Mouse (Mus musculus): ENCODE measurements around the gene Cldn6.

The Cldn6 gene

DNA sequence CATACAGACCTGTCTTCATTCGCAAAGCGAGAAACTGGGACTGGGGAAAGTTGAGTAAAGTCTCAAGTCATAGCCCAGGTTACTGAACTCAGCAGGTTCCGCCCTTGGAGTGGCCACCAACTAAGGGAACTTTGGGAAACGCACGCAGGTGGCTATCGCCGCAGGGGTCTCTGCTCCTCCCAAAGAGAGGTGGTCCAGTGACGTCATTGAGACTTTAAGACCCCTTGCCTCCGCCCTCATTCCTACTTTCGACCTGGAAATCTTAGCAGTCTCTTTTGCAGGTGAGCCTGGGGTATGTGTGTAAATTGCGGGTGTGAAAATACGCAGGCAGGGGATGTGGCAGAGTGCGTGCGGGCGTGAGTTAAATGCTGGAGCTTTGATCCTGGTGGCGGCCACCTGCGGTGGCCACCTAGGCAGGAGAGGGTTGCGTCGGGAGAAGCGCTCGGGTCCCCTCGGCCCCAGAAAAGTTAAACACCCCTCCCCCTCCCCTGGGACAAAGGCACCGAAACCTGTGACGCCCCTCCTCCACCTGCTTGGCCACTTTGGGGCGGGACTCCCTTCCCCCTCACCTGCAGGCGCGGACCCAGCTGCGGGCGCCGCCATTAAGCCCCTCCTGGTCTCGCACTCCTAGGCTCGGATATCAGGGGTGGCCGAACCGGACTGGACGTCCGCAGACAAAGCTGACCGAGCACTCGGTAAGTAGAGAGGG lies at the start of gene Cldn6:
Cldn6 (plus strand) TSS at position 123 of the 709 bp plus-strand sequence.
- DNase-seq, result no peak

DNA sequence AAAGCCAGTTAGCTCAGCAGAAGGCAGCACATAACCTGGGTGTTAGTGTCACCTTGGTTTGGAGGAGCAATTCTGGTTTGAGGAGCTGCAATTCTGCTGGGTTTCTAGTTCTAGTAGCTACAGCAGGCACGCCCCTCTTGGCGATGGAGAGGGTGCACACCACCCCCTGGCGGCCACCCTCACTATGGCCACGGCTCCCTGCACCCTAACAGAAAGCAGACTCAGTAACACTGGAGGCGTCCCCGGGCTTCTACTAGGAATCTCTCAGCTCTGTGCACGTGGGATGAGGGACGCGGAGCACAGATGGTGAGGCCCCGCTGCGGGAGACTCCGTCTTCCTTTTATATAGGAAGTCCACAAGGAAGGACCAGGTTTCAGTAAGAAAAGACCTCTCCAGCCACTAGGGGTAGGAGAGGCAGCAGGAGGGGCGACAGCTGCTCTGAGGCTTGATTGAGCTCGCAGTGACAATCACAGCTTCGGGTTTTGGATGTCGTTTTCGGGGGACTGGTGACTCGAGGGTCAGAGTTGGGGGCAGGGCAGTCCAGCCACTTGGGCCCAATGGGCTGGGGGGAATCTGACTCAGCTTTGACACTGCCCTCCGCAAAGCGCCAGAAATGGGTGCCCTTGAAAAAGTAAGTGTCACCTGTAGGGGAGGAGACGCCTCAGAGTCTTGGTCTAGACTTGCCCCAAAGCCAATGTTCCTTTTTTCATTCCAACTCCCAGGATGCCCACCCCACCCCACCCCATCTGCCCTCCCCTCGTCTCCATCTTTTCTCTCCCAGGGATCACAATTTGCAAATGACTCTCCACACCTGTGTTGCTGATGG lies 48.6 kb upstream of the Cldn6 start:
- DNase-seq, result peak; percentile 77 to 83

DNA sequence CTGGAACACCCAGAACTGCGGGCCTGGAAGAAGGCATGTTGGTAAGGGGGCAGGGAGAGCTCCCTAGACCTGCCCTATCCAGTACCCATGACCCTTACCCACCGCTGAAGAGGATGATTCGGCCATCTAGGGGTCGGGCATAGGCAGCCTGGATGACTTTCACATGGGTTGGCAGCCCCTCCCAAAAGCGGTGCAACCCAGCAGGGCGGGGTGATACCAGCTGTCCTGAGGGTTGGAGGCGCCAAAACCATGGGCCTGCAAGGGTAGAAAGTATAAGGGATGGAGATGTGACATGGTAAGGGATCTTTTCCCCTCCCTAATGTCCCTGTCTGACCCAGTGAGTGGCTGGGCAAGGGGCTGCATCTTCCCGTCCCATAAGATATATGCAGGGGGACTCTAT lies 47.8 kb upstream of the Cldn6 start:
- DNase-seq, result no peak

DNA sequence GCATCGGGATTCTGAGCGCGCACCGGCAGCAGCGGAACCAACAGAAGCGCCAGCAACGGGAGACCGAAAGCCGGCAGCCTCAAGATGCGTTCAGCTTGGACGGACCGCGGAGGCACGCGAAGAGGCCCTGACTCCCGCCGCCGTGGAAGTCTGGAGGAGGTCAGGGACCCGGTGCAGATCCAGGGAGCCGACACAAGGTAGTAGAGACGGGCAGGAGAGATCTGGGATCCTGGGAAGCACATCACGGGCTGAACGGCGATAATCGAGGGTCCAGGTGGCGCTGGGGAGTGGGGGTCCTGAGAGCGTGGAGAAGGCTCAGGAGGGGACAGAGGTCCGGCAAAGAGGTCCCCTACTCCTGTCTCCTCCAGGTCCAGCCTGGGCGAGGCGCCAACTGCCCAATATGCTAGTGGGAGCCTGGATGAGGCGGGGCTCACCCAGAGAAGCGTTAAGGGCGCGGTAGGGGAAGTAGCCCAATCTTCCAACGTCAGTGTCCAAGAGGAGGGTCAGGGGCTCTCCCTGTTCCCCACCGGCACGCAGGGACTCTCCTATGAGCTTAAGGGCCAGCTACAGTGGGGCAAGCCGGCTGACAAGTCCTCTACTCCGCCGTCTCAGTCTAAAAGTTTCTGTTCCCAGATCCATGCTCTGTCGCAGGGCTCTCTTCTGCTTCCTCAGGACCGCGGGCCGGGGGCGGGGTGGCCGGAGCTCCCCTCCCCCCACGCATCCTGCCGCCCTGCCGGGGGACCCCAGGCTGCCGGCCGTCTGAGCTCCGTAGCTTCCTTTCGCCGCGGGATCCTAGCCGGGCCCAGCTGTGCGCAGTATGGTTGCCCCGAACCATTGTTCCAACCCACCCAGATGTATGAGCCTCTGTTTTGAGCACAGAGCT lies 34.2 kb upstream of the Cldn6 start, which contains the start of gene Mmp25:
Mmp25 (minus strand) TSS at position 665 of the 883 bp plus-strand sequence.
- no peak for DNase-seq

DNA sequence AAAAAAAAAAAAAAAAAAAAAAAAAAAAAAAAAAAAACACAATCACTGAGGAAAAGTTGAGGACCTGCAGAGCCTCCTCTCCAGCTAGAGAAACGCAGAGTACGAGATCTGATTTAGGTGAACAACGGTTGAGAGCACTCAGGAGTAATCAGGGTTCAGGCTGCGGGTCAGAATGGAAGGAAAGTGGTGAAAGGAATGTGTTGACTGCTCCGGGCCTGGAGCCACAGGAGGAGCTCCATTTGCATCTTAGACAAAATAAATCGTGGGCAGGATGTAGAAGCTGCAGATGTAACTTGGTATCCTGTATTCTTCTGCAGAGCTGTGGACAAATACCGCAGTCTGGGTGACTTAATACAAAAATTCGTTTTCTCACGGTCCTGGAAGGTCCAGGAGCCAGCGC lies 33.2 kb upstream of the Cldn6 start:
- no peak for DNase-seq

DNA sequence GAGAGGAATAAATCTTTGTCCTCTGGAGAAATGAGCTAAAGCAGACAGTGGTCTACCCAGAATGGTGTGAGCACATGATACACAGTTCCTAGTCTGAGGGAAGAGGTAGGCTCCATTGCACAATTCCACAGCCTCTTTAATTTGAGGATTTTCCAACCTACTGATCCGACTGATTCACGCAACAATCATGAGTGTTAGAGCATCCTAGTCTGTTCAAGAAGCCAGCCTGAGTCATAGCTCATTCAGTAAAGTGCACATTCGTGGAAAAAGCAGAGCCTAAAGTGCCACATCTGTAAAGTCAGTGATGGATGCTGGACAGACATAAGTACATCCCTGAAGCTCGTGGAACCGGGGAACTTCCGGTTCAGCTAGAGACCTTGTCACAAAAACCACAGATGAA lies 27.7 kb upstream of the Cldn6 start:
- no peak for DNase-seq

DNA sequence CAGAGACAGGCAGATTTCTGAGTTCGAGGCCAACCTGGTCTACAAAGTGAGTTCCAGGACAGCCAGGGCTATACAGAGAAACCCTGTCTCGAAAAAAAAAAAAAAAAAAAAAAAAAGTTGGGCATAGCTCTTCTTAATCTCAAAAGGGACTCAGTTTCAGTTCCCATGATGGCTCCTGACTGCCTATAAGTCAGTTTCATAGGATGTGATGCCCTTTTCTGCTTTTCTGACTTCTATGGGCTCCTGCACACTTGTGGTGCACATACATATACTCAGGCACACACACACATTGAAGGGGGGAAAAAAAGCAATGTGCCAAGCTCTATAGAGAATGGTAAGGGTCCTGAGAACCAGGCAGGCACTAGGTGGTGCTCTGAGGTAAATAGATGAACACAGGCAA lies 25.7 kb upstream of the Cldn6 start:
- DNase-seq, result no peak

DNA sequence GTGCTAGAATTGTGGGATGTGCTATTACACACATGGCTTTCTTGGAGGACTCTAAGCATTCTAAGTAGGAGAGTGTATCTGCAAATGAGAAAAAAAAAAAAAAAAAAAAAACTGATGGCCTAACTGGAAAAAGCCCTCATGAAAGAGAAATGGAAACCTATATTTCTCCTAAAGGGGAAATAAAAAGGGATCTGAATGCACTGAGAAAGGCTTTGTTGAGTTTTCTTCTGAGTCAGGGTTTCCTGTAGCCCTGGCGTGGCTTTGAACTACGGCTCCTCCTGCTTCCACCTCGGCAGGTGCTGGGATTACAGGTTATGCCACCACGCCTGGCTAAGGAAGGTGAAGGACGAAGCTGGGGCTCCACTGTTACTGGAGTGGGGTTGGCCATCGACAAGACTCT lies 25.0 kb upstream of the Cldn6 start:
- DNase-seq, result no peak

DNA sequence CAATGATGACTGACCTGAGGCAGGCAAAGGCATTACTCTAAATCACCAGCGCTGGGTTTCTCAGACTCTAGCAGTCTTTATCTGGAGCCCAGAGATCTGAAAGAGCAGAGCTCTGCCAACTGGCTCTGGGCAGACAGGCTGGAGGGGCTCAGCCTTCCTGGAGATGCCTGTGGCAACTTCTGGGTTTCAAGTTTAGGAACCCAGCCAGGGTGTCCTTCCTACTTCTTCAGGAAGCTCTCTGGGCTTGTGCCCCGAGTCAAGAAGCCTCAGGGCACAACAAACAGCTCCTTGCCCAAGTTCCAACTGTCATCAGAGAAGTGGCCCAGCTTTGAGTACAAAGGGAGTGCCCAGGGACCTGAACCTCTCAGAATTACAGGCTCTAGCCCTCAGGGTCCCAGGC lies 24.6 kb upstream of the Cldn6 start:
- DNase-seq, result no peak

DNA sequence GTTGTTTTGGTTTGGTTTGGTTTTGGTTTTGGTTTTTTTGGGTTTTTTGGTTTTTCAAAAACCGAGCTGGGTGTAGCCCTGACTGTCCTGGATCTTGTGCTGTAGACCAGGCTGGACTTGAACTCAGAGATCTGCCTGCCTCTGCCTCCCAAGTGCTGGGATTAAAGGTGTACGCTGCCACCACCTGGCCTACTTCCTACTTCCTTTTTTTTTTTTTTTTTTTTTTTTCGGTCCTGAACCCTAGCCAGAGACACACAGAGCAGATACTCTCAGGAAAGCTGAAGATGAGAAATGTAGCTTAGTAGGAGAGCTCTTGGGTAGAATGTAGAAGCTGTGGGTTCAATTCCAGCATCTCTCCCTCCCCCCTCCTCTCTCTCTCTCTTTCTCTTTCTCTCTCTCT lies 20.6 kb upstream of the Cldn6 start:
- no peak for DNase-seq

DNA sequence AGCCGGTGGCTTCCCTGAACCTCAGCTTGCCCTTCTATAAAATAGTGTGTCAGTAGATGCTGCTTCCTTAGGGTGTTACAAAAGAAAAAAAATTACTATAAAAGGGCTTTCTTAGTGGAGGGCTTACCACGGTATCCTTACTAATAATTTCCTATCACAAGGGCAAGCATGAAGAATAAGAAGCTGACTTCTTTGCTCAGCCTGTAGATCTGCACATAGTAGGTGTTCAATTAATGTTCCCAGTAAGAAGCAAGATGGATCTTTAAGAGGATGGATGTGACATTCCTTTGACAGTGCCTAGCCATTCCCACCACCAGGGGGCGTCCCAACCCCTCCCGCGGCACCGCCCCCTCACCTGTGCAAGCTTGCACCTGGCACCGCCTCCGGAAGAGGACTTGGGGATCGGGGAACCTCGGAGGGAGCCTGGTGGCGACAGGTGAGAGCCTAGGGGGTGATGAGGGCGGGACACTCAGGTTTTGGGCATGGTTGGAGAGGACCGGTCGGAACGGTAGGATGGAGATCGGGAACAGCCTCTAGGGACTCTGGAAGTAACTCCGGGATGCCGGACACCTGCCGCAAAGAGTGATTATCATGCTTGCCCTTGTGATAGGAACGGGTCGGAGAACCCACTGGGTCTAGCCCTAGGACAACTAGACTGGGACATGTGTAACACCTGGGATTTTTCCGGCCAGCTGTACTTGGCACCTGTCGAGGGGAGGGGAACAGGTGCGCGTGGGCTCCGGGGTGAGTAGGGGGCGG lies 18.8 kb upstream of the Cldn6 start, which contains the start of gene Bicdl2:
Bicdl2 (plus strand) TSS at position 390 of the 759 bp plus-strand sequence.
- peak; percentile 43 to 44 for DNase-seq

DNA sequence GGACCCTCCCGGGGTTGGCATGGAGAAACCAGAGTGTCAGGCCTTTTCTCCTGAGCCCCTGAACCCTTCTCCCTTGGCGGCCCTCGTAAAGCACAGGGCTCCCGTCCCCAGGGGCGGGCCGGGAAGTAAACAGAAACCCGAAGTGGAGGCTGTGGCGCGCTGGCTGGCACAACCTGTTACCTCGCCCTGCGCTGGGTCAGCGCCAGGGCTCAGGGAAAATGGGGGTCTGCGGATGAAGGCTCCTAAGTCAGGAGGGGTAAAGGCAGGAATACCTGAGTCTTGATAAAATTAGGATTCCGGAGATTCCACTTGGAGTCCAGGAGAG lies 18.2 kb upstream of the Cldn6 start:
- no peak for DNase-seq

DNA sequence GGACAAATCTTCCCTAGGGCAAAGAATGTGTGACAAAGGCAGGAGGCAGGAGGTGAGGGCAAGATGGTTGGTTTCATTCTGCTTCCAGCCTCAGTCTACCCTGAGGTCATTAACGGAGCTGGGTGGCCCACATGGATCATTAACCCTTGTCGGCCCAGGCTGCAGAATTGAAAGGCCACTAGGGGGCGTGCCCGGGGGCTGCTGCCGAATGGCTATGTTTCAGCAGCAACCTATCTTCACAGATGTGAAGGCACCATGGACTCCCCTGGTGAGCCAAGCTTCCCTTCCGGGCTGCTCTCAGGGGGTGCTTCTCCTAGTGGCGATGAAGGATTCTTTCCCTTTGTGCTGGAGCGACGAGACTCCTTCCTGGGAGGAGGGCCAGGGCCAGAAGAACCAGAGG lies 17.5 kb upstream of the Cldn6 start:
- DNase-seq, result peak in 1 of 2 experiments; percentile 34

DNA sequence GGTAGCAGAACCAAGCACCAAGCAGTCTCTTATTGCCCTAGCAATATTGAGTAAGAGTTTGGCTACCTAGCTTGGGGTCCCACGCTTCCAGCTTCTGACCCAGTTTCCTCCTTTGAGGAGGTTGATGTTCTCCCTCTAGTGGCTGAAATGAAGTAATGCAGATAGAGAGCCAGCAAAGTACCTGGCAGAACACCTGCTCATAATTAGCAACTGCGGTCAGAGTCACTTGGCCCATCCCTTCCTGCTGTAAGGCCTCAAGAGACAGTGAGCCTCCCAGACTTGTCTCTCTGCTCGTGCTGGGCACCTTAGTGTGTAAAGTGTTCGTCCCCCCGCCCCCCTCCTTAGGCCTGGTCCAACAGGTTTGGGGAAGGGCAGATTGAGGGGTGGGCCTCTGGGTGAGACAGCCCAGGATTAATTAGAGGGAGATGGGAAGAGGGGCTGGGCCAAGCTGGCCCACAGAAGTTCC lies 14.5 kb upstream of the Cldn6 start:
- DNase-seq, result no peak

DNA sequence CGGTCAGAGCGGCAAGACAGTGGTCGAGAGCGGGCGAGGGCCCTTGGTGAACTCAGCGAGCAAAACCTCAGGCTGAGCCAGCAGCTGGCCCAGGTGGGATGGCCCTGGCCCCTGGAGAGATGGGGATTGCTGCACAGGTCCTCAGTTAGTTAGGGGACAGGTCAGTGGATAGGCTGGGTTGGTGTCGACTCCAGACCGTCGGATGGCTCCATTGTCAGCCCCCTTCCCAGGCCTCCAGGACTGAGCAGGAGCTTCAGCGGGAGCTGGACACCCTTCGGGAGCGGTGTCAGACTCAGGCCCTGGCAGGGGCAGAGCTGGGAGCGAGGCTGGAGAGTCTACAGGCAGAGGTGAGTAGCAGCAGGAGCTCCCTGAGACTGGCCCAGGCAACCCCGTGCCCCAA lies 13.5 kb upstream of the Cldn6 start:
- DNase-seq, result no peak

DNA sequence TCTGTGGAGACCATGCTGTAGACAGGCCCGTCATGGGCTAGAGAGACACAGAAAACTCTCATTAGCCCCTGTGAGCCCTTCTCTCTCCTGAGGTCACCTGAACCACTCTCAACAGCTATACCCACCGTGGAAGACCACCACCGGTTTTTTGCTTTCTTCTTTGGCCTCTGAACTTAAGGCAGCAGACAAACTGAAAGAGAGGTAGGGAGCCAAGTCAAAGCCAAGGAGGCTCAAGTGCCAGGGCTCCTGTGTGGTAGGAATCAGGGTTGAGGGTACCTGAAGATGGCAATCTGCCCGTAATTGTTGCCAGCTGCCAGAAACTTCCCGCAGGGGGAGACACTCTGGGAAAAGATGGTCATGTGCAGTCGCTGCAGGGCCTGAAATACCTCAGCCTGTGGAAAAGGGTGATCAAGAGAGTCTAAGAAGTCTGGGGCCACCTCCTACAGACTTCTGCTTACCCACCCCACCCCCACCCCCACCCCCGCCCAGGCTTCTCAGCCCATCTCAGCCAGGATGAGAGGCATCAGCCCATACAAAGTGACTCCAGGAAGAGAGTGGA lies 8.5 kb upstream of the Cldn6 start:
- no peak for DNase-seq

DNA sequence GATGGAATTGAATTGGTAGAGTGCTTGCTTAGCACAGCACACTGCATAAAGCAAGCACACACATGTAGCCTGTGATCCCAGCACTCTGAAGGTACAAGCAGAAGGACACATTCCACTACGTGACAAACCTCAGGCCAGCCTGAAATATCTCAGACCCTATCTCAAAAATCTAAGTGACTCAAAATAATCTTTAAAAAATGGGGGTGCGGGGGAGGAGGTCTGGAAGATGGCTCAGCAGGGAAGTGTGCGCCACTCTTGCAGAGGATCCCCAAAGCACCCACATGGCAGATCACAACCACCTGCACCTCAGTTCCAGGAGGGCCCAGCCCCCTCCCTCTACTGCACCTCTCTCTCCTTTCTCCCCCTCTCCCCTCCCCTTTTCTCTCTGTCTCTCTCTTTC lies 7.5 kb upstream of the Cldn6 start:
- no peak for DNase-seq

DNA sequence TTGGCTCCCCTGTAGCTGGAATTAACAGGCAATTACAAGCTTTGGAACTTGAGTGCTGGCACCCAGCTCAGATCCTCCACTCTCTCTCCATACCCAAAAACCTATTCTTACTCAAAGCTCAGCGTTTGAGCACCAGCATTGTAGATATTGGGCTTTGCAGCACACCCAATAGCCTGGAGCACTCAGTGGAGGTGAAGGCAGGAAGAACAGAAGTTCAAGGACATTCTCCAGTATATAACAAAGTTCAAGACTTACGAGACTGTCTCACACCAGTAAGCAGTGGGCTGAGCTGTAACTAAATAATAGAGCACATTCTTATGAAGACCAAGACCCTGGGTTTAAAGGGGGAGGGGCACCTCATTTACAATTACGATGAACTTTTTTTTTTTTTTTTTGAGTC lies 6.3 kb upstream of the Cldn6 start:
- DNase-seq, result no peak

DNA sequence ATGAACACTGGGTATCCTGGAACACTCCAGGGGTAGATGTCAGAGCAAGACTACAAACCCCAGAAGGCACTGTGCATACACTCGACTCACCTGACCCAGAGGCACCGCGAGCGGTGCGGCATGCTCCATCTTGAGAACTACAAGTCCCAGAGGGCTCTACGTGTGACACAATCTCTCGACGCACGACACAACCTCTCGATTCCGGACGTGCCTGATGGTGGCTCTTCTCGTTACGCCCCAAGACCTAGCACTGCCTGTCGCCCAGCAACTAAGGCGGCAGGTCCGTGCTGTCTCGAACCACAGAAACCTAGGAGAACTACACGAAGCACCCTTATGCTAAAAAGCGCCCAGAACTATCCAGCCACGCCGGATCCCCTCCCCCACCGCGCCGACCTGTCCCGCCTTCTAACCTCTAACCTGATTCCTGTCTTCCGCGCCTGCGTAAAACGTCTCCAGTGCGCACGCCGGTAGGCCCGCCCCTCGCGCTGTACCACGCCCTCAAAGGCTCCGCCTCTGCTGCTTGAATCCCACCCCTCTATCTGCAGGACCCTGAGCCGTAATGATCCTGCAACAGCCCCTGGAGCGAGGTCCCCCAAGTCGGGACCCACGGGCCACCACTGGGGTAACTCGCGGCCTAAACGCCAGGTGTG lies 5.5 kb upstream of the Cldn6 start, which contains the start of the genes Hcfc1r1 and Thoc6:
Hcfc1r1 (plus strand) TSS at position 173 of the 650 bp plus-strand sequence.
Thoc6 (minus strand) TSS at position 459 of the 650 bp plus-strand sequence.
- DNase-seq, result peak; percentile 93 to 94

DNA sequence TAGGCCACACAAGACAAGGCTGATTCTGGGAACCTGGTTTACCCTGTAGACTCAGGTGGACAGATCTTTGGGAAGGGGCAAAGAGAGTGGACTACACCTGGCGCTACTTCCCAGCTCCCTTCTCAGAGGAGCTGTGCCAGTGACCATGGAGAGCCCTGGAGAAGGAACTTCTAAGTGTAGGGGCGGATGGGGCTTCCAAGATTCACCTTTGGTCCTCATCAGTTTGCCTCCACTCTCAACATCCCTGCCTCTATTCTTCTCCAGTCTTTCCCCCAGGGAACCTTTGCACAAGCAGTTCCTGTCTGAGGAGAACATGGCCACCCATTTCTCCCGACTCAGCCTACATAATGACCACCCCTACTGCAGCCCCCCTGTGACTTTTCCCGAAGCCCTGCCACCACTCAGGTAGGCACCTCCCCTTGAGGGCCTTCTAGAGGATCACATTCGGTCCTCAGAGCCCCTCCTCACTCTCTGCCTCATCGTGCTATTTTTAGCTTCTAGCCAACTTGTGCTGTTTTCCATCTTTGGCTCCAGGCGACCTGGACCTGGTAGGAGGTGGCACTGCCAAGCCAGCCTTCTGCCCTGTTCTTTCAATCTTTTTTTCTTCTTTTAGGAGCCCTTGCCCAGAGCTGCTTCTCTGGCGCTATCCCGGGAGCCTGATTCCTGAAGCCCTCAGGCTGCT lies 4.6 kb upstream of the Cldn6 start:
- DNase-seq, result no peak

DNA sequence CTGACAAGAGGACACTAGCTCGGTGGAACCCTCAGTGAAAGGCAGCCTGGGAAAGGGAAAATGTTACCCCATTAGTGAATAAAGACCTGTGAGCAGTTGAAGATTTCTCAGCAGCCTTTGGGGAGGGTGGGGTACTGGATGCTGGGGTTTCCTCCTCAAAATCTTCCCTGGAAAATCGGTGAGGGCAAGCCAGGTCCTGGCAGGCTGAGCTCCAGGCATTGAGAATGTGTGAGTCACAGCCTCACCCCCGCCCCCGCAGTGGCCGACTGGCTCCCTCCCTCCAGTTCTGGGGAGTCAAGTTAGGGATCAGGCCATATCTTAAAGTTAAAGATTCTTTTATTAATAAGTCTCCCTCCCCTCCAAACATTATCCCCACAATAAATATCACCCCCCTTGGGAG lies 3.9 kb upstream of the Cldn6 start:
- no peak for DNase-seq
